Mouse (Mus musculus): Measurements from ENCODE around the gene Gm45783. TPM values are rescaled to one million over a fixed set of nuclear protein-coding genes. Genes with fewer than 3 reads are reported as not detected.

The Gm45783 gene
- polyA plus RNA-seq (2012; rRNA removed): not detected in 2 replicates

GRCm38 (mm10) chr7:7374431-7374830 lies at the start of gene Gm45783:
Gm45783 (minus strand) TSS chr7:7374573.

GRCm38 (mm10) chr7:7399603-7400002 lies 25.2 kb upstream of the Gm45783 start, which contains the start of gene Vmn2r31:
Vmn2r31 (minus strand) TSS chr7:7399703.

GRCm38 (mm10) chr7:7337509-7337908 lies 36.9 kb downstream of the Gm45783 start, which contains the start of gene Vmn2r30:
Vmn2r30 (minus strand) TSS chr7:7337609.

Other genes with a start within 250 kb of the Gm45783 start
- gene Zfp773, start 237.8 kb downstream of the Gm45783 start, polyA plus RNA-seq (2012; rRNA removed): 5.6 and 6.9 TPM in 2 replicates
- 2.8 and 3.5 TPM in 2 replicates for gene Zfp418, start 203.2 kb downstream of the Gm45783 start, polyA plus RNA-seq (2012; rRNA removed)
- gene Zfp772, start 164.6 kb downstream of the Gm45783 start, polyA plus RNA-seq (2012; rRNA removed): 10.1 and 11.8 TPM in 2 replicates
- 3.5 and 4.4 TPM in 2 replicates for gene Vmn2r29, start 127.2 kb downstream of the Gm45783 start, polyA plus RNA-seq (2012; rRNA removed)
- 4.1 and 5.1 TPM in 2 replicates for gene Gm45844, start 96.3 kb downstream of the Gm45783 start, polyA plus RNA-seq (2012; rRNA removed)
- 67.7 and 67.9 TPM in 2 replicates for gene Clcn4, start 73.7 kb downstream of the Gm45783 start, polyA plus RNA-seq (2012; rRNA removed)
- gene Vmn2r30, start 37.0 kb downstream of the Gm45783 start, polyA plus RNA-seq (2012; rRNA removed): not detected in 2 replicates
- not detected in 2 replicates for gene Vmn2r31, start 25.1 kb upstream of the Gm45783 start, polyA plus RNA-seq (2012; rRNA removed)
- not detected in 2 replicates for gene Vmn2r32, start 105.4 kb upstream of the Gm45783 start, polyA plus RNA-seq (2012; rRNA removed)
- gene Vmn2r33, start 192.2 kb upstream of the Gm45783 start, polyA plus RNA-seq (2012; rRNA removed): not detected in 2 replicates

Data from central nervous system, embryonic 14 days (tissue).